Mouse (Mus musculus) myocyte (in vitro differentiated cells): ENCODE measurements around the gene Rpp25. TPM values are rescaled to one million over a fixed set of nuclear protein-coding genes. Genes with fewer than 3 reads are reported as not detected.

Source experiments
- H3K27me3 ChIP-seq: one replicate; pipeline ENCODE4 v1.6.1; 2011; ENCODE audit not compliant: control insufficient read depth, insufficient read depth, insufficient read length
- H3K36me3 ChIP-seq: one replicate; pipeline ENCODE4 v1.6.1; 2011; ENCODE audit not compliant: control insufficient read depth, insufficient read depth
- H3K4me2 ChIP-seq: one replicate; pipeline ENCODE4 v1.6.1; 2011; ENCODE audit warnings: low read depth, control low read depth
- H3K4me3 ChIP-seq: one replicate; pipeline ENCODE4 v1.5.1; 2011; ENCODE audit warnings: mild to moderate bottlenecking, control low read depth, moderate library complexity
- H3K79me2 ChIP-seq: one replicate; pipeline ENCODE4 v1.6.1; 2011; ENCODE audit not compliant: control insufficient read depth, insufficient read depth
- H3ac ChIP-seq: one replicate; pipeline ENCODE4 v1.6.1; 2011; ENCODE audit not compliant: control insufficient read depth, insufficient read length
- CEBPB ChIP-seq: IDR thresholded peaks from 2 replicates; pipeline ENCODE4 v1.6.1; 2011; ENCODE audit warnings: mild to moderate bottlenecking, moderate library complexity; ENCODE audit not compliant: poor library complexity, insufficient read depth, severe bottlenecking
- E2F4 ChIP-seq: IDR thresholded peaks from one replicate; pipeline ENCODE4 v1.6.1; 2011; ENCODE audit warnings: mild to moderate bottlenecking, control low read depth, moderate library complexity; ENCODE audit not compliant: insufficient read depth
- MAX ChIP-seq: IDR thresholded peaks from one replicate; pipeline ENCODE4 v1.6.1; 2011; ENCODE audit warnings: low read depth, mild to moderate bottlenecking, control low read depth
- MYOD1 ChIP-seq, 3 experiments: IDR thresholded peaks; one replicate each; pipeline ENCODE4 v1.6.1; 2011; ENCODE audit warnings: control low read depth in 2 of 3, low read depth in 2 of 3, mild to moderate bottlenecking in 2 of 3, moderate library complexity in 1 of 3; ENCODE audit not compliant: insufficient read length in 2 of 3, control insufficient read depth in 1 of 3
- MYOG ChIP-seq, 3 experiments: IDR thresholded peaks; one replicate each; pipeline ENCODE4 v1.6.1; 2011; ENCODE audit warnings: control low read depth in 2 of 3, low read depth in 2 of 3, mild to moderate bottlenecking in 2 of 3; ENCODE audit not compliant: insufficient read length in 2 of 3, control insufficient read depth in 1 of 3, insufficient read depth in 1 of 3
- POLR2A ChIP-seq: IDR thresholded peaks from one replicate; pipeline ENCODE4 v1.6.1; 2011; ENCODE audit warnings: low read depth, mild to moderate bottlenecking, control low read depth, moderate library complexity; ENCODE audit not compliant: insufficient read length
- POLR2AphosphoS2 ChIP-seq: IDR thresholded peaks from one replicate; pipeline ENCODE4 v1.6.1; 2011; ENCODE audit warnings: low read depth, control low read depth; ENCODE audit not compliant: insufficient read length
- REST ChIP-seq: IDR thresholded peaks from one replicate; pipeline ENCODE4 v1.6.1; 2011; ENCODE audit warnings: mild to moderate bottlenecking, control low read depth, moderate library complexity; ENCODE audit not compliant: insufficient read depth, insufficient read length
- SRF ChIP-seq: IDR thresholded peaks from one replicate; pipeline ENCODE4 v1.6.1; 2011; ENCODE audit warnings: low read depth; ENCODE audit not compliant: control insufficient read depth, insufficient read length
- TCF12 ChIP-seq: IDR thresholded peaks from one replicate; pipeline ENCODE4 v1.6.1; 2011; ENCODE audit warnings: mild to moderate bottlenecking, control low read depth; ENCODE audit not compliant: poor library complexity, insufficient read depth, severe bottlenecking
- TCF3 ChIP-seq: IDR thresholded peaks from one replicate; pipeline ENCODE4 v1.6.1; 2011; ENCODE audit warnings: low read depth, control low read depth; ENCODE audit not compliant: insufficient read length
- USF1 ChIP-seq: IDR thresholded peaks from one replicate; pipeline ENCODE4 v1.6.1; 2011; ENCODE audit warnings: low read depth, mild to moderate bottlenecking, control low read depth, moderate library complexity
- polyA plus RNA-seq: library from polyadenylated mRNA; unstranded; fragments of >200 nt; fragmentation: generic; extraction: Trizol; gene quantifications from one replicate; pipeline ENCODE4 v1.2.1, GENCODE M21; 2012; ENCODE audit warnings: missing spikeins

The Rpp25 gene
- polyA plus RNA-seq, 1 experiment = 0.11 TPM

- Histone ChIP-seq H3K4me3 (no peak overlapping the region), H3K36me3 (peaks cover 26% of the 10 kb centered on the region), H3K27me3 (no peaks in the 10 kb centered on the region), H3ac (no peak overlapping the region), H3K4me2 (no peak overlapping the region), H3K79me2 (peaks cover 5% of the 10 kb centered on the region)
- no peak for TF ChIP-seq MYOD1 (IDR thresholded peaks at IDR 0.05; ENCODE audit: control insufficient read depth in 1 of 3, insufficient read length in 2 of 3, low read depth in 2 of 3)
- no peak for TF ChIP-seq MAX
- TF ChIP-seq REST = no peak
- no peak for TF ChIP-seq TCF12
- TF ChIP-seq USF1 = no peak
- no peak for TF ChIP-seq E2F4
- TF ChIP-seq POLR2AphosphoS2 = no peak
- no peak for TF ChIP-seq TCF3
Observed at GRCm38 (mm10) chr9:57547287-57547686, 43.5 kb downstream of the Rpp25 start.

GRCm38 (mm10) chr9:57547869-57548268 lies 44.0 kb downstream of the Rpp25 start:
- peaks cover 5% of the 10 kb centered on the region for H3K79me2 ChIP-seq
- H3K4me3 ChIP-seq = no peak overlapping the region
- peaks cover 23% of the 10 kb centered on the region for H3K36me3 ChIP-seq
- TF ChIP-seq MYOD1 (IDR thresholded peaks at IDR 0.05; ENCODE audit: control insufficient read depth in 1 of 3, insufficient read length in 2 of 3, low read depth in 2 of 3) = no peak
- TF ChIP-seq REST = no peak
- no peaks in the 10 kb centered on the region for H3K27me3 ChIP-seq
- H3ac ChIP-seq = no peak overlapping the region
- no peak overlapping the region for H3K4me2 ChIP-seq

GRCm38 (mm10) chr9:57549186-57549585 lies 45.4 kb downstream of the Rpp25 start:
- H3K27me3 ChIP-seq = no peaks in the 10 kb centered on the region
- H3K4me3 ChIP-seq = no peak overlapping the region
- peaks cover 5% of the 10 kb centered on the region for H3K79me2 ChIP-seq
- peak overlapping the region; percentile 52 for H3K4me2 ChIP-seq
- H3K36me3 ChIP-seq = peaks cover 20% of the 10 kb centered on the region
- TF ChIP-seq CEBPB (no peak), REST (no peak), MYOD1 (IDR thresholded peaks at IDR 0.05; ENCODE audit: control insufficient read depth in 1 of 3, insufficient read length in 2 of 3, low read depth in 2 of 3) (no peak), SRF (no peak), MAX (no peak), MYOG (IDR thresholded peaks at IDR 0.05; ENCODE audit: control insufficient read depth in 1 of 3, insufficient read depth in 1 of 3, insufficient read length in 2 of 3, low read depth in 2 of 3) (no peak), TCF12 (no peak)
- no peak overlapping the region for H3ac ChIP-seq

DNA sequence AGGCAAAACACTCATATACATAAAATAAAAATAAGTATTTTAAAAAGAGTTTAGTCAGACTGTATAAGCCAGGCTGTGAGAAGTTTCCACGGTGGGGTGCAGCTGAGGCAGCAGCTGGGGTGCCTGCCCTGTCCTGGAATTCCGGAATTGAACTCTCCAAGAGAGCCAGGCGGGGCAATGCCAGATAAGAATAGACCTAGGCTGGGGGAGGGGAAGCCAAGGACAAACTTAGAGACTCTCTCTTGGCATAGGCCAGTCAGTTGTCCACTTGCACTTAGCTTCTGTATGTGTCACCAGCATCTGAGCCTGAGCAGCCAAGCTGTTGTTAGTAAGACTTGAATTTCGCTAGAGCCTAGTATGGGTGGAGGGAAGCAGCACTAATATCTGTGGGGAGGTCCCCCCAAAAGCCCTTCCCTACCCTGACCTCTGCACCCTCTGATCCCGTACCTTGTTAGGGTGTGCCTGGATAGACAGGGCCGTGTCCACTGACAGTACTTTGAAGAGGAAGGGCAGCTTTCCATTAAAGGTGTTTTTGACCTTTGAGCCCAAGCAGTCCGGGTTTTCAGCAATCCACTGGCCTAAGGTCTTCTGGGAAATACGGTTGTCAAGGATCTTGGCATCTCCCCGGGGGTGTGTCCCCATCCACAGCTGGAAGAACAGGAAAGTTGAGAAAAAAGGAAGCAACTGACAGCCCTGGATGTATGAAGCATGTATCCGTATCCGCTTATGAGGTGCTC lies 46.5 kb downstream of the Rpp25 start:
- Histone ChIP-seq H3K4me3 (no peak overlapping the region), H3K36me3 (peaks cover 9% of the 10 kb centered on the region), H3ac (no peak overlapping the region), H3K79me2 (peaks cover 5% of the 10 kb centered on the region), H3K4me2 (peak overlapping the region; percentile 53), H3K27me3 (no peaks in the 10 kb centered on the region)
- peak; percentile 43 for TF ChIP-seq POLR2A
- no peak for TF ChIP-seq TCF3
- TF ChIP-seq MYOG (IDR thresholded peaks at IDR 0.05; ENCODE audit: control insufficient read depth in 1 of 3, insufficient read depth in 1 of 3, insufficient read length in 2 of 3, low read depth in 2 of 3) = peak; percentile 30 to 77 (median 48)
- TF ChIP-seq REST = no peak
- TF ChIP-seq TCF12 = peak; percentile 52
- no peak for TF ChIP-seq SRF
- peak in 2 of 3 experiments; percentile 36 to 69 for TF ChIP-seq MYOD1 (IDR thresholded peaks at IDR 0.05; ENCODE audit: control insufficient read depth in 1 of 3, insufficient read length in 2 of 3, low read depth in 2 of 3)

GRCm38 (mm10) chr9:57552139-57552887 lies 48.5 kb downstream of the Rpp25 start, which contains the start of gene Mpi:
Mpi (minus strand) TSS chr9:57552763.
- Histone ChIP-seq H3K36me3 (no peaks in the 10 kb centered on the region), H3K4me3 (peak within 1 kb of the TSS; percentile 60), H3K27me3 (no peaks in the 10 kb centered on the region), H3K79me2 (peaks cover 5% of the 10 kb centered on the region), H3K4me2 (peak within 1 kb of the TSS; percentile 84), H3ac (peak within 1 kb of the TSS; percentile 88)
- TF ChIP-seq E2F4 = no peak
- no peak for TF ChIP-seq TCF3
- no peak for TF ChIP-seq SRF
- no peak for TF ChIP-seq MYOG (IDR thresholded peaks at IDR 0.05; ENCODE audit: control insufficient read depth in 1 of 3, insufficient read depth in 1 of 3, insufficient read length in 2 of 3, low read depth in 2 of 3)
- peak; percentile 85 for TF ChIP-seq POLR2A
- TF ChIP-seq CEBPB = no peak
- no peak for TF ChIP-seq USF1
- TF ChIP-seq POLR2AphosphoS2 = peak; percentile 85
- no peak for TF ChIP-seq MAX
